Mouse (Mus musculus): ENCODE results near the gene Fuz. TPM values are rescaled to one million over a fixed set of nuclear protein-coding genes. Genes with fewer than 3 reads are reported as not detected.
A peak's percentile ranks its signal among the peaks of the same experiment; 100 is the strongest.
"Not testable (repeated sequence)": the region's sequence is repeated elsewhere in the genome, so short reads cannot be mapped to it uniquely, and the experiment has no call there.

Fuz gene
- total RNA-seq, 2 experiments from 2014 or later, result 16.4 to 18.6 TPM

- Histone ChIP-seq H3K27ac (peak overlapping the region; percentile 99), H3K4me3 (no peak overlapping the region)
- DNase-seq, result peak; percentile 46
- intact Hi-C loops (cut with DNase I), result no loop called here
- no peak for TF ChIP-seq CTCF (IDR thresholded peaks at IDR 0.05)
Observed at GRCm38 (mm10) chr7:44864595-44865542, 31.0 kb upstream of the Fuz start.

GRCm38 (mm10) chr7:44866276-44867009, 29.4 kb upstream of the Fuz start:
- peak; percentile 78 for DNase-seq
- H3K27ac ChIP-seq, result peak overlapping the region; percentile 99
- H3K4me3 ChIP-seq, result peak overlapping the region; percentile 97
- peak; percentile 34; the same call in 1 of the 2 replicates for TF ChIP-seq CTCF (IDR thresholded peaks at IDR 0.05)
- intact Hi-C loops (cut with DNase I), result no loop called here

- intact Hi-C loops (cut with DNase I), result no loop called here
- peak; percentile 41 for DNase-seq
- peak overlapping the region; percentile 99 for H3K27ac ChIP-seq
Observed at GRCm38 (mm10) chr7:44867010-44867702, 28.7 kb upstream of the Fuz start.

GRCm38 (mm10) chr7:44867802-44868201, 28.1 kb upstream of the Fuz start:
- H3K4me3 ChIP-seq, result peak overlapping the region; percentile 97
- peak overlapping the region; percentile 99 for H3K27ac ChIP-seq
- DNase-seq, result no peak
- TF ChIP-seq CTCF (IDR thresholded peaks at IDR 0.05), result no peak
- intact Hi-C loops (cut with DNase I), result no loop called here

More at GRCm38 (mm10) chr7:44867010-44867702, 28.7 kb upstream of the Fuz start:
- no peak for TF ChIP-seq CTCF (IDR thresholded peaks at IDR 0.05)
- H3K4me3 ChIP-seq, result peak overlapping the region; percentile 97

GRCm38 (mm10) chr7:44868465-44868864, 27.4 kb upstream of the Fuz start:
- intact Hi-C loops (cut with DNase I), result no loop called here

GRCm38 (mm10) chr7:44868919-44869696, 26.8 kb upstream of the Fuz start:
- intact Hi-C loops (cut with DNase I), result no loop called here
- H3K27ac ChIP-seq, result peak overlapping the region; percentile 99
- peak overlapping the region; percentile 97 for H3K4me3 ChIP-seq
- DNase-seq, result peak; percentile 85
- no peak; the same call in 1 of the 2 replicates for TF ChIP-seq CTCF (IDR thresholded peaks at IDR 0.05)

More at GRCm38 (mm10) chr7:44868465-44868864, 27.4 kb upstream of the Fuz start:
- peak overlapping the region; percentile 99 for H3K27ac ChIP-seq
- peak overlapping the region; percentile 97 for H3K4me3 ChIP-seq
- no peak for TF ChIP-seq CTCF (IDR thresholded peaks at IDR 0.05)
- DNase-seq, result peak; percentile 51

- Histone ChIP-seq H3K4me3 (peak within 1 kb of the TSS; percentile 97), H3K27ac (peak within 1 kb of the TSS; percentile 99)
- peak; percentile 95 for DNase-seq
- TF ChIP-seq CTCF (IDR thresholded peaks at IDR 0.05), result no peak
- intact Hi-C loops (cut with DNase I), result loop anchor here (2.0 kb wide), 1 partner anchor 23 kb away; the partner anchor contains the start of gene Med25
Observed at GRCm38 (mm10) chr7:44869697-44870528, 26.0 kb upstream of the Fuz start, which contains the start of gene Ptov1. TSS of gene Ptov1 (minus strand) at chr7:44869788.

- DNase-seq, result no peak
- TF ChIP-seq CTCF (IDR thresholded peaks at IDR 0.05), result no peak
- intact Hi-C loops (cut with DNase I), result loop anchor here (2.0 kb wide), 1 partner anchor 22 kb away; the partner anchor contains the start of gene Med25
- peak overlapping the region; percentile 99 for H3K27ac ChIP-seq
- peak overlapping the region; percentile 97 for H3K4me3 ChIP-seq
Observed at GRCm38 (mm10) chr7:44870614-44871013, 25.3 kb upstream of the Fuz start.

GRCm38 (mm10) chr7:44871181-44871580, 24.7 kb upstream of the Fuz start:
- TF ChIP-seq CTCF (IDR thresholded peaks at IDR 0.05), result no peak
- H3K4me3 ChIP-seq, result no peak overlapping the region
- no peak for DNase-seq
- intact Hi-C loops (cut with DNase I), result loop anchor here (2.0 kb wide), 1 partner anchor 22 kb away; the partner anchor contains the start of gene Med25
- H3K27ac ChIP-seq, result peak overlapping the region; percentile 40; the same call in 1 of the 2 replicates

GRCm38 (mm10) chr7:44871774-44872173, 24.1 kb upstream of the Fuz start:
- TF ChIP-seq CTCF (IDR thresholded peaks at IDR 0.05), result peak; percentile 41
- intact Hi-C loops (cut with DNase I), result loop anchor here (2.0 kb wide), 2 partner anchors 15 to 21 kb away; partner anchors contain the start of gene Med25
- not testable (repeated sequence) for DNase-seq, H3K4me3 ChIP-seq, H3K27ac ChIP-seq
